Mouse (Mus musculus) adrenal gland, adult 8-10 months (tissue): ENCODE measurements around the gene Ptprm. TPM values are rescaled to one million over a fixed set of nuclear protein-coding genes. Genes with fewer than 3 reads are reported as not detected.
A peak's percentile ranks its signal among the peaks of the same experiment; 100 is the strongest.

Experiments
- DNase-seq: peaks from one replicate; pipeline ENCODE4 v3.0.0; 2022
- total RNA-seq, 4 experiments: library from RNA; stranded (reverse); gene quantifications; 2 replicates each; pipeline ENCODE4 v1.2.4; 2022

The Ptprm gene
- total RNA-seq, 4 experiments from 2014 or later = 24.4 to 35.1 (median 28.6) TPM

DNA sequence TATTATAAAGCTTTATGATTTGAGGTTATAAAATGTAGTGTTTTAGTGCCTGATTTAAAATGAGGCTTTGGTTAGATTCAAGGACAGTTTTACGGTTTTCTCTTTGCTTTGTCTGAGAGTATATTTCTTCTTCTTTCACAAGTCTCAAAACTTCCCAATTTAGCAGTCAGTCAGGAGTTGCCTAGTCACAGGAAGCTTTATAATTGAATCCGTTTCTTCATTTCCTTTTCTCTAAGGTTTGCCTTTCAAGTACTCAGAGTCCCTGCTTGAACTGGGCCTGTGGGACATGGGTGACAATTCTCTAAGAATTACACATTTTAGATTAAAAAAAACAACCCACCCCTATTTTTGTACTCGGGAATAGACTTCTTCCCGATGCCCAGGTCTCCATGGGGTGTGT lies 643.7 kb downstream of the Ptprm start:
- DNase-seq = no peak

GRCm38 (mm10) chr17:66708748-66709147 lies 645.5 kb downstream of the Ptprm start:
- no peak for DNase-seq

- DNase-seq = no peak
Measured at GRCm38 (mm10) chr17:66707684-66708083, 646.6 kb downstream of the Ptprm start.

GRCm38 (mm10) chr17:66701358-66702184 lies 652.7 kb downstream of the Ptprm start:
- DNase-seq = no peak

- no peak for DNase-seq
Measured at GRCm38 (mm10) chr17:66699896-66700295, 654.4 kb downstream of the Ptprm start.

DNA sequence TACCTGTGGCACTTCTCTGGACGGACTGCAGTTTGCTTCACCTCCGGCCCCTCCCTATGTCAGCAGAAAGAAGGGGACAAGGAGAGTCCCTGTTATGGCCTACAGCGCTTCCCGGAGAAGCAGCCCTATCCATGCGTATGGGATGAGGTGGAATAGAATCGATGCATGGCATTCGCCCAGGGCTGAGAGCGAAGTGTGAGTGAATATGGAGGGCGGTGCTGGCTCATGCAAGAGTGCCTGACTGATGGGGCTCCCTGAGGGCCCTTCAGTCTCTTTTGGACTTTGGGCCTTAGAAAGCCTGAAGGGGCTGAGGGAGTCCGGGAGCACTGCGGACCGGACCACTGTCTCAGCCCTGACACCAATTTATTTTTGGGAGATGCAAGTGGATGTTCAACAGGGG lies 656.6 kb downstream of the Ptprm start:
- no peak for DNase-seq

- no peak for DNase-seq
Measured at GRCm38 (mm10) chr17:66696531-66697172, 657.6 kb downstream of the Ptprm start.

DNA sequence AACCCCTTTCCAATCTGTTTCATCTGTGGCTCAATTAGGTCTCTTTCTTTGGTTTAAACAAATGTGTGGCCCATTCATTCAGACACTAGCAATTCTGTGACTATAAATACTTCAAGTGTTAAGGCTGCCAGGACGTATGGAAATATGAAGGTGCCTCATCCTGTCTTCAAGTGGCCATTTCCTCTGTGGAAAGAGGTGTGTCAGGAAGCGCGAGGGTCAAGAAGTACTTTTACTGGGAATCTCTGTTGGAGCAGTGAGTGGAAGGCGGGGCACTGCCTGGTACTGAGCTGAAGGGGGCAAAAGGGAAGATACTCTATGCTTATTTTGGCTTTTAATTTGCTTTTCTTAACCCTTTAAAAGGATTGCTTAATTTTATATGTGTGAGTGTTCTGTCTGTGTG lies 659.9 kb downstream of the Ptprm start:
- no peak for DNase-seq

DNA sequence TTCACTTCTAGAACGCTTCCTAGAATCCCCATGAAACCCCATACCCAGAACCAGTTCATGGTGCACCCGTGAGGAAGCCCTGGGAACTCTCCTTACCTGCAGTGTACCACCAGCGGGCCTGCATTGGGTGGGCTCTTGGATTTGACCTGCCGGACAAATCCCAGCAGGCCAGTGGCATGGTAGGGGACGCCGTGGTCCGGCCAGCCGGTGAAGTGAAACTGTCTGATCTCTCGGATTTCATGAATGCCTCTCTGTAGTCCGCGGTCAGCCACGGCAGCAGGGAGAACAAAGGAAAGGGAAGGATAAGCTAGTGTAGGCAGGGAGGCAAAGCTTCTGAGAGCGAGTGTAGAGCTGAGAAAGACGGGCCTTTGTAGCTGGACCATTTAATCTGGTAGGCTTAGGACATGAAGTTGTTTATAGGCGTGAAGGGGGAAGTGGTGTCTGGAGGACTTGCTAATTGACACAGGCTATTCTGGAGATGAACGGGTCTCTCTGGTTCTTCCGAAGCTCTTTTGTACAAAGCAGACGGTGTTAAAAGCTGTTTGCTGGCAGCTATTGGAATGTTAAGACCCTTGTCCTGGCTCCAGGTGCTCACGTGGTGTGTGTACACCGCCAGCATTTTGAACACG lies 660.5 kb downstream of the Ptprm start:
- DNase-seq = no peak

GRCm38 (mm10) chr17:66692941-66693675 lies 661.1 kb downstream of the Ptprm start:
- DNase-seq = no peak

GRCm38 (mm10) chr17:66688179-66688578 lies 666.1 kb downstream of the Ptprm start:
- no peak for DNase-seq

- no peak for DNase-seq
Measured at GRCm38 (mm10) chr17:66687543-66687942, 666.7 kb downstream of the Ptprm start.

- DNase-seq = no peak
Measured at GRCm38 (mm10) chr17:66686701-66687489, 667.4 kb downstream of the Ptprm start.

- no peak for DNase-seq
Measured at GRCm38 (mm10) chr17:66683411-66683810, 670.8 kb downstream of the Ptprm start.

DNA sequence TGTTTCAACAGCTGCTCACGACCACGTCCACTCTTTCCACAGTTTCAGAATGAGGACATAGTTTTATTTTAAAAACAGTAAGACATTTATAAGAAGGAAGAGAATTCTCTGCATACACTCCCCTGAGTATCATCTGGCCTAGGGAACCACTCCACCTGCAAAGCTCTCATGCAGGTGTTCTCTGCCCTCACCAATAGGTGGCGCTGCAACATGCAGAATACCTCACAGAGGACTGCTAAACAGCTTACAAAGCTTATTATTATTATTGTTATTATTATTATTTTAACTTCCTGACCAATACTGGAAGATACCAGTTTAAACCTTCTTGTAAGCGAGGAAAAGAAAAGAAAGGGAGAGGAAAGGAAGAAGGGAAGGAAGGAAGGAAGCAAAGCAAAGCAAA lies 673.6 kb downstream of the Ptprm start:
- DNase-seq = peak; percentile 20

DNA sequence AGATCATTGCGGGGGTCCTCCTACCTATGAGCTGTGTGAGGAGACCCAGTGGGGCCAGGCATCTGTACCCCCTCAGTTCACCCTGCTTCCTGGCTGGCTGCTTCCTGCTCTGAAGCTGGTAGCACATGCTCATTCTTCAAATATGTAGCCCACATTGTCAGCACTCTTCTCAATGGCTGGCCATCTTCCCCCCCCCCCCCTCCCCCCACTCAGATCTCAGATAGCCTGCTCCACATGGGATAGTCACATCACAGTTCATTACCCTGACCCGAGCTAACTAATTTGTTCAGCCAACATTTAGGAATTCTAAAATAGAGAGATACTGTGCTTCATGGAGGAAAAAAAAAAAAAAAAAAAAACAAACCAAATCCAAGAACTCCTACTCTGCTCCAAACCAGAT lies 679.6 kb downstream of the Ptprm start:
- DNase-seq = no peak

DNA sequence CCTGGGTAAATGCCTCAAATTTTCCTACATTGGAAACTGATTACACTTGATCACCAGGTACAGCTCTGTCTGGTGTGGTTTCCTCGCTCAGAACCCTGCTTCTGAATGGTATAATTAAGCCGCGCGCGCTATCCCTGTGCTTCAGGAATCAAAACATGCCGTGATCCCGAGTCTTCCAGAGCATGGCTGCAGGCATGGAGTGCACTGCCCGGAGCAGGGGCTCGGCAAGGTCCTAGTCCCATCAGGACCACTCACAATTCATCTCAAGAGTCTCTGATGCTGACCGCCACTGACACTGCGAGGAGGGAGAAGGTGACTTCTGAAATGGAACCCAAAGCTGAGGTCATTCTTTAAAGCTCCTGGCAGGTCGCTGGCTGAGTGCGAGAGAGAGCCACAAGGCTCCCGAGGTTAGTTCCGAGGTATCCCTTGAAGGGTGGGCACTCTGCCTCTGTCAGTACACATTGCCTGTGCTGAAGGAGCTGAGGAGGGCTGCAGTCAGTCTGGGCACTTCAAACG lies 682.5 kb downstream of the Ptprm start:
- DNase-seq = no peak

DNA sequence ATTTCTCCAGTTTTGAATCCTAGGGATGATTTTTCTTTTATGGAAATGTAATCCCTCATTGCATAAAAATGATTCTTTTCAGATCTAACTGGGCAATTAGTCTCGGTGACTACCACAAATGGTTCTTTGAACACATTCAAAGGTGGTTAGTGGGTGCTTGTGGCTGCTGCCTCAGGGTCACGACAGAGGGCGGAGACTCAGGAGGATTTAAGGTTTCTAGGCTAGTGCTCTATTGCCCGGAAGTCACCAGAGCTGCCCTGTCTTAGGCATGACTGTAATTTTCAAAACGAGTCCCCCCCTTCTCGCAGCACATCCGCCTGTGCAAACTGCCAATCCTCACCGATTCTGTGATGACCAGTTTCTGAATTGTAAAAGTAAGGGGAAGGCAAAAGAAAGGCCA lies 683.0 kb downstream of the Ptprm start:
- no peak for DNase-seq

DNA sequence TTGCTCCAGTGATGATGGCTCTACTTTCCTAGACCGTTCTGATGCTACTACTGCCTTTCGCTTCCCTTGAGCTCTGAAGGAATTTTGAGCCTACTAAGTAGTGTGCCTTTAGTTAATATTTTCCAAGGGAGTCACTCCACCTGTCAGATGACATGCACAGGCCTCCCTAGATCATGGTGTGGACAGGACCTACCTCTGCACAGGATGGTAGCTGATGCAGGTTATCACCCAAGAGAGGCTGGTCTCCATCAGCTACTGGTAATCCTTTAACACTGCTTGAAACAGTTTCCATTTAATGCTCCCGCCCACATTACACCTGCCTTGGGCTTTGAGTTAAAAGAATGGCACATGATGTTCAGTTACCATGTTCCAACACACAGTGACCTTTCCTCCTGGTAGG lies 688.5 kb downstream of the Ptprm start:
- DNase-seq = no peak

- DNase-seq = no peak
Measured at GRCm38 (mm10) chr17:66665201-66665756, 689.0 kb downstream of the Ptprm start.

DNA sequence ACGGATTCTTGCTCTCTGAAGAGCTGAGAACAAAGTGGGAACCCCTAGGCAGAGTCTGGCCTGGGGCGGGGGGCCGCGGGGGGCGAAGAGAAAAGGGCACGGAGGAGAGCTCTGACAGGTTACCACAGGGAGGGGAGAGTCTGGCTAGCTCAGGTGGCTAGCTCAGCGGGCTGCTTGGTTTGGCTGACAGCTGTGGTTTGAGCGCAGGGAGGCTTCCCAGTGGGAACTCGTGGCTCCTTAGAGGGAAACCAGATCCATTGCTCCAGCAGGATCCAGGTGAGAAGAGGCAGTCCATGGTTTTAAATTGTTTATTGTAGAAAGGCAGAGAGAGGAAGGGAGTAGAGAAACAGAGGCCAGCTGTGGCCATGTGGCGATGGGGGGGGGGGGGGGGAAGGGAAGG lies 689.5 kb downstream of the Ptprm start:
- no peak for DNase-seq

DNA sequence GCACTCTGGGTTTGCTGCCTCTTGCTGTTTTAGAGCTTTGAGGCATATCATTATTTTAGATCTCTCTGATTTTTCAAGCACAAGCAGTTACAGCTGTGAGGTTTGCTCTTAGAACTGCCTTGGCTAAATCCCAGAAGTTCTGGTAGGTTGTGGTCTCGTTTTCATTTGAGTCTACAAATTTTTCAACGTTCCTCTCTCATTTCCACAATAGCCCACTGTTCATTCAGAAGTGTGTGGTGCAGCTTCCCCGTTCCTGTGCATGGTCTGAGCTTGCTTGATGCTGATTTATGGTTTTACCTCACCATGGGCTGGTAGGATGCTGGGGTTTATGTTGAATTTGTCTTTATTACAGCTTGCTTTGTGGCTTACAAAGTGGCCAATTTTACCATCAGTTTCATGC lies 695.0 kb downstream of the Ptprm start:
- no peak for DNase-seq
